Mouse (Mus musculus): Measurements from ENCODE around the gene Swap70.

- TF ChIP-seq RAD21 (IDR thresholded peaks at IDR 0.05; ENCODE audit: low read depth, low read length) (no peak), EP300 (IDR thresholded peaks at IDR 0.05; ENCODE audit: low read depth in 1 of 2, low read length in 2 of 2) (no peak), E2F4 (IDR thresholded peaks at IDR 0.05; ENCODE audit: borderline replicate concordance, low read depth, low read length) (no peak)
Observed at GRCm38 (mm10) chr7:110247801-110248200, 26.3 kb downstream of the Swap70 start.
